Mouse (Mus musculus): ENCODE measurements around the gene Olfr988.
"Not testable (repeated sequence)": the region's sequence is repeated elsewhere in the genome, so short reads cannot be mapped to it uniquely, and the experiment has no call there.

The Olfr988 gene

GRCm38 (mm10) chr2:85363127-85363526 lies at the start of gene Olfr988:
Olfr988 (minus strand) TSS chr2:85363227.
- DNase-seq = not testable (repeated sequence)

GRCm38 (mm10) chr2:85409369-85409768 lies 46.3 kb upstream of the Olfr988 start, which contains the start of gene Olfr992:
Olfr992 (minus strand) TSS chr2:85409469.
- no peak for DNase-seq

GRCm38 (mm10) chr2:85339972-85340371 lies 23.1 kb downstream of the Olfr988 start:
- no peak for DNase-seq

GRCm38 (mm10) chr2:85339215-85339614 lies 23.8 kb downstream of the Olfr988 start, which contains the start of gene Olfr987:
Olfr987 (minus strand) TSS chr2:85339315.
- DNase-seq = not testable (repeated sequence)

GRCm38 (mm10) chr2:85319106-85319505 lies 43.9 kb downstream of the Olfr988 start:
- DNase-seq = no peak
